17 mouse cellular contexts compared by ENCODE assay signal in the genomic region with DNA sequence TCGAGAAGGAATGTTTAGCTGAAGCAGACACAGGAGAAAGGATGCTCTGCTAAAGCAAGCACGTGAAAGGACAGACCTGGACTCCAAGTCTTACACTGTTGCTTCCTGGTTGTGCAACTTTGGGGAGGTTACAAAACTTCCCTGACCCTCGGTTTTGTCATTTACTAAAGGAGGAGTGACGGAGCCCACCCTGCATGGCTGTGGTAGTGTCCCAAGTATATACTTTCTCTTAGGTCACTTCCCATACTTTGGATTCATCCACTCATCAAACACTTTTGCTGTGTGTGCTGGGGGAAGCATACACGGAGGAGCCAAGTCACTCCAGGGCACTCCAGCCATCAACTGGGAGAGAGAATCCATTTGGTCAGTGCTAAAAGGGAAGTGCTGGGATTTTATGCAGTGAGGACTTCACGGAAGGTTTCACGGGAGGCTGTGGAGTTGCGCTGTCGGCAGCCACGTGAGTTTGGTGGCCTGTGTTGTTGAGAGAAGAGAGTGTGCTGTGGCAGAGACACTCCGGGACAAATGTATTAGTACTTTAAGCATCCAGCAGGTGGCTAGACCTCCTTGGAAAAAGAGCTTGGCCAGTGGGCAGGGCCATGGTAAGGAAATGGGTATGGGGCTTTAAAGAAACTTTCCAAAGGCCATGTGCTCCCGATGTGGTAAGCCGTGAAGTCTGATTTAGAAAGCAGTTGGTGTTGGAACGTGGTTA.
DNase-seq lines count a peak whose midpoint lies in the region; ATAC-seq and TF ChIP-seq lines count a peak whose summit lies in the region.
"Had no signal": no experiment of that assay in that cellular context is flagged by ENCODE, and none has a peak within 500 bp of the region (broad histone marks: within the 10 kb centered on the region; RNA-seq: fewer than 3 reads in every experiment).

No protein-coding gene starts in this region.

- no peak overlapping the region for H3K4me3 ChIP-seq in heart, postnatal 0 days (ENCODE audit: low read depth, low read length)
- H3K4me3 ChIP-seq in heart, embryonic 11.5 days (ENCODE audit: low read depth, low read length), result no peak overlapping the region
- no peak overlapping the region for H3K4me3 ChIP-seq in lung, postnatal 0 days (ENCODE audit: low read depth, low read length)
- no peak overlapping the region for H3K4me3 ChIP-seq in lung, adult 2 months (replicated peaks; ENCODE audit: extremely low read depth, low read depth, low read length)
- peak overlapping the region; percentile 1 for H3K4me3 ChIP-seq in bone marrow, adult 2 months (replicated peaks; ENCODE audit: control insufficient read depth, low read depth, low read length)
- H3K4me3 ChIP-seq: hindbrain, embryonic 15.5 days; lung, embryonic 15.5 days; megakaryocyte, embryonic 14.5 days had no signal

- H3K4me1 ChIP-seq in heart, postnatal 0 days (ENCODE audit: control insufficient read depth, insufficient read depth), result peaks cover 12% of the 10 kb centered on the region; the same call in 1 of the 2 replicates
- peaks cover 15% of the 10 kb centered on the region; the same call in 1 of the 2 replicates for H3K4me1 ChIP-seq in heart, embryonic 11.5 days (ENCODE audit: control insufficient read depth, insufficient read depth, low read length)
- H3K4me1 ChIP-seq in lung, postnatal 0 days (ENCODE audit: insufficient read depth, low read depth, low read length), result no peaks in the 10 kb centered on the region
- peaks cover 4% of the 10 kb centered on the region; the same call in 1 of the 2 replicates for H3K4me1 ChIP-seq in lung, adult 2 months (ENCODE audit: control insufficient read depth, insufficient read depth, low read length)
- H3K4me1 ChIP-seq in bone marrow, adult 2 months (ENCODE audit: control insufficient read depth, insufficient read depth, low read length), result peaks cover 4% of the 10 kb centered on the region; the same call in 1 of the 2 replicates
- H3K4me1 ChIP-seq: hindbrain, embryonic 15.5 days had no signal

- TF ChIP-seq POLR2A in lung, adult 2 months (IDR thresholded peaks at IDR 0.05; ENCODE audit: borderline replicate concordance, extremely low read depth, low read depth, low read length), result no peak
- no peak for TF ChIP-seq POLR2A in bone marrow, adult 2 months (IDR thresholded peaks at IDR 0.05; ENCODE audit: borderline replicate concordance, control insufficient read depth, low read depth, low read length)

- no peaks in the 10 kb centered on the region for H3K36me3 ChIP-seq in heart, postnatal 0 days (replicated peaks; ENCODE audit: control insufficient read depth, insufficient read depth, low read length)
- H3K36me3 ChIP-seq in heart, embryonic 11.5 days (ENCODE audit: control insufficient read depth, insufficient read depth, low read length), result no peaks in the 10 kb centered on the region
- H3K36me3 ChIP-seq in lung, postnatal 0 days (ENCODE audit: insufficient read depth, low read length), result no peaks in the 10 kb centered on the region
- H3K36me3 ChIP-seq: G1E; hindbrain, embryonic 15.5 days; lung, embryonic 15.5 days had no signal

- TF ChIP-seq CTCF in heart, postnatal 0 days (IDR thresholded peaks at IDR 0.05; ENCODE audit: low read depth), result peak; percentile 21; the same call in 1 of the 2 replicates
- peak; percentile 42 for TF ChIP-seq CTCF in lung, postnatal 0 days (IDR thresholded peaks at IDR 0.05)
- no peak for TF ChIP-seq CTCF in lung, adult 2 months (IDR thresholded peaks at IDR 0.05; ENCODE audit: insufficient read depth, low read length)
- TF ChIP-seq CTCF in bone marrow, adult 2 months (IDR thresholded peaks at IDR 0.05; ENCODE audit: control insufficient read depth, insufficient read depth, low read length), result no peak

- no peak overlapping the region for H3K27ac ChIP-seq in heart, postnatal 0 days (ENCODE audit: low read depth)
- H3K27ac ChIP-seq in heart, embryonic 11.5 days (ENCODE audit: low read depth, low read length), result no peak overlapping the region
- no peak overlapping the region for H3K27ac ChIP-seq in lung, postnatal 0 days (ENCODE audit: low read length)
- H3K27ac ChIP-seq in bone marrow, adult 2 months (ENCODE audit: control insufficient read depth, insufficient read depth, low read depth, low read length, poor library complexity), result peak overlapping the region; percentile 17; the same call in 1 of the 2 replicates
- H3K27ac ChIP-seq: hindbrain, embryonic 15.5 days; lung, embryonic 15.5 days had no signal

- no peak for DNase-seq in heart, postnatal 0 days (ENCODE audit: low spot score)
- peak; percentile 29 for DNase-seq in lung, postnatal 0 days (ENCODE audit: low spot score)
- DNase-seq in lung, adult 2 months, result no peak
- DNase-seq in urinary bladder, adult 18-20 months (ENCODE audit: low spot score in 2 of 2), result no peak
- no peak for DNase-seq in embryo, embryonic 9.5 days (ENCODE audit: extremely low spot score)
- DNase-seq: adrenal gland, adult 2 months; cerebellum, adult 2 months; gastrocnemius, postnatal 10 days; kidney, adult 8-10 months; kidney, postnatal 36 days had no signal

- H3K9ac ChIP-seq in heart, postnatal 0 days (replicated peaks; ENCODE audit: low read depth, low read length), result no peak overlapping the region
- H3K9ac ChIP-seq in heart, embryonic 11.5 days (ENCODE audit: low read depth, low read length), result no peak overlapping the region
- no peak overlapping the region for H3K9ac ChIP-seq in lung, postnatal 0 days (replicated peaks; ENCODE audit: low read depth)
- H3K9ac ChIP-seq: hindbrain, embryonic 15.5 days; lung, embryonic 15.5 days had no signal

- 0 out of 2 replicates have a peak, but pooled peaks cover 4% of the 10 kb centered on the region for H3K27me3 ChIP-seq in heart, postnatal 0 days (ENCODE audit: control insufficient read depth, insufficient read depth, low read length)
- H3K27me3 ChIP-seq in heart, embryonic 11.5 days (ENCODE audit: control insufficient read depth, insufficient read depth, low read length), result no peaks in the 10 kb centered on the region
- 0 out of 2 replicates have a peak, but pooled peaks cover 3% of the 10 kb centered on the region for H3K27me3 ChIP-seq in lung, postnatal 0 days (replicated peaks; ENCODE audit: insufficient read depth, low read length)
- H3K27me3 ChIP-seq: hindbrain, embryonic 15.5 days had no signal

- ATAC-seq in heart, postnatal 0 days (ENCODE audit: insufficient read depth, low read depth), result no peak
- no peak for ATAC-seq in heart, embryonic 11.5 days (replicated peaks; ENCODE audit: insufficient number of reproducible peaks, low FRiP score, low TSS enrichment)
- no peak for ATAC-seq in lung, postnatal 0 days
- ATAC-seq in neutrophil, adult 5-6 weeks (ENCODE audit: extremely low read depth, insufficient number of reproducible peaks, low FRiP score, poor library complexity, severe bottlenecking), result peak; percentile 24; the same call in 1 of the 2 replicates

- WGBS in heart, postnatal 0 days, result 67% methylated on average over 14 of the region's 14 CpGs
- 67% methylated on average over 14 of the region's 14 CpGs for WGBS in heart, embryonic 11.5 days (ENCODE audit: insufficient replicate concordance)
- 59% methylated on average over 14 of the region's 14 CpGs for WGBS in lung, postnatal 0 days
- 63% methylated on average over 14 of the region's 14 CpGs for WGBS in lung, adult 2 months
- WGBS in bone marrow, adult 2 months, result 45% methylated on average over 14 of the region's 14 CpGs

- no peak for TF ChIP-seq EP300 in heart, postnatal 0 days (IDR thresholded peaks at IDR 0.05; ENCODE audit: low read depth)
- no peak for TF ChIP-seq EP300 in lung, postnatal 0 days (IDR thresholded peaks at IDR 0.05)

- H3K9me3 ChIP-seq in heart, postnatal 0 days (replicated peaks; ENCODE audit: control insufficient read depth, low read length), result no peaks in the 10 kb centered on the region
- H3K9me3 ChIP-seq in heart, embryonic 11.5 days (replicated peaks; ENCODE audit: control insufficient read depth, low read length), result no peaks in the 10 kb centered on the region
- no peaks in the 10 kb centered on the region for H3K9me3 ChIP-seq in lung, postnatal 0 days (ENCODE audit: low read length)
- H3K9me3 ChIP-seq: G1E; hindbrain, embryonic 15.5 days; lung, embryonic 15.5 days; megakaryocyte, embryonic 14.5 days had no signal

- no peak overlapping the region for H3K4me2 ChIP-seq in heart, postnatal 0 days (ENCODE audit: low read depth, low read length)
- no peak overlapping the region for H3K4me2 ChIP-seq in heart, embryonic 11.5 days
- H3K4me2 ChIP-seq in lung, postnatal 0 days (replicated peaks; ENCODE audit: low read depth, low read length), result no peak overlapping the region
- H3K4me2 ChIP-seq: hindbrain, embryonic 15.5 days; lung, embryonic 15.5 days had no signal

Comparison
In these comparisons a context has a peak if more than half of its experiments do, and no peak if none do; other contexts are left out.
1. CTCF ChIP-seq: peak in heart, postnatal 0 days (single experiment) and lung, postnatal 0 days (single experiment); none in lung, adult 2 months (single experiment) and bone marrow, adult 2 months (single experiment).